8 mouse cellular contexts compared by ENCODE assay signal in genomic region chr1:91248970-91249369, GRCm38 (mm10). TPM values are rescaled to one million over a fixed set of nuclear protein-coding genes. Genes with fewer than 3 reads are reported as not detected.
DNase-seq lines count a peak whose midpoint lies in the region; ATAC-seq and TF ChIP-seq lines count a peak whose summit lies in the region.

No protein-coding gene starts in this region.

- ATAC-seq in heart, postnatal 0 days (ENCODE audit: insufficient read depth, low read depth): no peak
- ATAC-seq in hindbrain, embryonic 15.5 days (ENCODE audit: low FRiP score, low read depth): no peak
- no peak for ATAC-seq in midbrain, embryonic 13.5 days

- H3K4me3 ChIP-seq in heart, postnatal 0 days (ENCODE audit: low read depth, low read length): no peak overlapping the region
- no peak overlapping the region for H3K4me3 ChIP-seq in hindbrain, embryonic 15.5 days
- peak overlapping the region; percentile 99 for H3K4me3 ChIP-seq in midbrain, embryonic 13.5 days (replicated peaks)

- intact Hi-C loops in heart, postnatal 14 days (cut with DNase I): no loop called here

- 0 out of 2 replicates have a peak, but pooled peaks cover under 1% of the 10 kb centered on the region for H3K36me3 ChIP-seq in heart, postnatal 0 days (replicated peaks; ENCODE audit: control insufficient read depth, insufficient read depth, low read length)
- no peaks in the 10 kb centered on the region for H3K36me3 ChIP-seq in hindbrain, embryonic 15.5 days
- no peaks in the 10 kb centered on the region for H3K36me3 ChIP-seq in midbrain, embryonic 13.5 days

- H3K4me1 ChIP-seq in heart, postnatal 0 days (ENCODE audit: control insufficient read depth, insufficient read depth): peaks cover 13% of the 10 kb centered on the region
- peaks cover 30% of the 10 kb centered on the region for H3K4me1 ChIP-seq in hindbrain, embryonic 15.5 days (replicated peaks)
- H3K4me1 ChIP-seq in midbrain, embryonic 13.5 days (replicated peaks): peaks cover 27% of the 10 kb centered on the region

- no peak for TF ChIP-seq CTCF in heart, postnatal 0 days (IDR thresholded peaks at IDR 0.05; ENCODE audit: low read depth)

- no peak overlapping the region for H3K27ac ChIP-seq in heart, postnatal 0 days (ENCODE audit: low read depth)
- H3K27ac ChIP-seq in hindbrain, embryonic 15.5 days (replicated peaks): no peak overlapping the region
- no peak overlapping the region for H3K27ac ChIP-seq in midbrain, embryonic 13.5 days

- TF ChIP-seq EP300 in heart, postnatal 0 days (IDR thresholded peaks at IDR 0.05; ENCODE audit: low read depth): no peak

- no peak overlapping the region for H3K9ac ChIP-seq in heart, postnatal 0 days (replicated peaks; ENCODE audit: low read depth, low read length)
- H3K9ac ChIP-seq in hindbrain, embryonic 15.5 days: no peak overlapping the region
- H3K9ac ChIP-seq in midbrain, embryonic 13.5 days (replicated peaks): no peak overlapping the region

- H3K27me3 ChIP-seq in heart, postnatal 0 days (ENCODE audit: control insufficient read depth, insufficient read depth, low read length): no peaks in the 10 kb centered on the region
- no peaks in the 10 kb centered on the region for H3K27me3 ChIP-seq in hindbrain, embryonic 15.5 days
- H3K27me3 ChIP-seq in midbrain, embryonic 13.5 days: no peaks in the 10 kb centered on the region

- H3K9me3 ChIP-seq in heart, postnatal 0 days (replicated peaks; ENCODE audit: control insufficient read depth, low read length): no peaks in the 10 kb centered on the region
- H3K9me3 ChIP-seq in hindbrain, embryonic 15.5 days: no peaks in the 10 kb centered on the region
- no peaks in the 10 kb centered on the region for H3K9me3 ChIP-seq in midbrain, embryonic 13.5 days

- WGBS in heart, postnatal 0 days: 37% methylated on average over 4 of the region's 4 CpGs
- 44% methylated on average over 4 of the region's 4 CpGs for WGBS in hindbrain, embryonic 15.5 days
- WGBS in midbrain, embryonic 13.5 days: 52% methylated on average over 4 of the region's 4 CpGs

- DNase-seq in heart, postnatal 0 days (ENCODE audit: low spot score): no peak
- no peak for DNase-seq in heart, postnatal 14 days
- DNase-seq in cerebellum, adult 8-10 months: peak; percentile 8
- DNase-seq in frontal cortex, adult 2 months (ENCODE audit: extremely low spot score in 1 of 2, low spot score in 1 of 2): no peak
- DNase-seq in kidney, postnatal 36 days: no peak
- no peak for DNase-seq in gastrocnemius, adult 8-10 months (ENCODE audit: low spot score in 2 of 2)

- peak overlapping the region; percentile 83; the same call in 1 of the 2 replicates for H3K4me2 ChIP-seq in heart, postnatal 0 days (ENCODE audit: low read depth, low read length)
- peak overlapping the region; percentile 79 for H3K4me2 ChIP-seq in hindbrain, embryonic 15.5 days
- peak overlapping the region; percentile 93 for H3K4me2 ChIP-seq in midbrain, embryonic 13.5 days (replicated peaks)

RNA-seq across cellular contexts. Expression of gene Ube2f, which starts 1.1 kb away (rescaled TPM):
- 23.5 and 69.6 TPM in 2 replicates for total RNA-seq in heart, postnatal 0 days (2014; rRNA removed; ENCODE audit: low replicate concordance)
- polyA plus RNA-seq in heart, postnatal 0 days (2015; fragmentation: Nextera tagmentation; extraction: Ambion mirVana): 77.9 and 79.3 TPM in 2 replicates
- 10 to 100 TPM; 50.2 to 56.7 TPM for total RNA-seq in heart, postnatal 14 days (2021)
- 56.4 and 59.4 TPM in 2 replicates for polyA plus RNA-seq in hindbrain, embryonic 15.5 days (2015; fragmentation: Nextera tagmentation; extraction: Ambion mirVana)
- 70.5 and 72.8 TPM in 2 replicates for polyA plus RNA-seq in midbrain, embryonic 13.5 days (2015; fragmentation: Nextera tagmentation; extraction: Ambion mirVana)
- 60.1 and 62.1 TPM in 2 replicates for polyA plus RNA-seq in frontal cortex, adult 2 months (2012; rRNA removed)
- total RNA-seq in gastrocnemius, adult 8-10 months (2022): 10 to 100 TPM; 49.2 to 54.3 (median 50.0) TPM

RNA-seq across cellular contexts. Expression of gene Scly, which starts 49.2 kb away (rescaled TPM):
- 14.0 and 18.5 TPM in 2 replicates for total RNA-seq in heart, postnatal 0 days (2014; rRNA removed; ENCODE audit: low replicate concordance)
- 9.6 and 10.0 TPM in 2 replicates for polyA plus RNA-seq in heart, postnatal 0 days (2015; fragmentation: Nextera tagmentation; extraction: Ambion mirVana)
- total RNA-seq in heart, postnatal 14 days (2021): 10 to 100 TPM; 11.4 to 15.6 TPM
- polyA plus RNA-seq in hindbrain, embryonic 15.5 days (2015; fragmentation: Nextera tagmentation; extraction: Ambion mirVana): 11.9 and 13.5 TPM in 2 replicates
- 11.6 and 12.4 TPM in 2 replicates for polyA plus RNA-seq in midbrain, embryonic 13.5 days (2015; fragmentation: Nextera tagmentation; extraction: Ambion mirVana)
- polyA plus RNA-seq in frontal cortex, adult 2 months (2012; rRNA removed): 19.6 and 20.0 TPM in 2 replicates
- 1 to 10 TPM; 8.3 to 9.8 (median 9.1) TPM for total RNA-seq in gastrocnemius, adult 8-10 months (2022)
